Mouse (Mus musculus) bone marrow macrophage, adult 2 months (primary cell): ENCODE measurements around the gene Palm3.

ENCODE experiments used
- CTCF ChIP-seq: IDR thresholded peaks from 2 replicates; pipeline ENCODE4 v1.5.1; 2012; ENCODE audit warnings: low read depth, mild to moderate bottlenecking, low read length, moderate library complexity
- POLR2A ChIP-seq: IDR thresholded peaks from 2 replicates; pipeline ENCODE4 v1.6.1; 2012; ENCODE audit warnings: mild to moderate bottlenecking, low read depth, low read length, borderline replicate concordance

DNA sequence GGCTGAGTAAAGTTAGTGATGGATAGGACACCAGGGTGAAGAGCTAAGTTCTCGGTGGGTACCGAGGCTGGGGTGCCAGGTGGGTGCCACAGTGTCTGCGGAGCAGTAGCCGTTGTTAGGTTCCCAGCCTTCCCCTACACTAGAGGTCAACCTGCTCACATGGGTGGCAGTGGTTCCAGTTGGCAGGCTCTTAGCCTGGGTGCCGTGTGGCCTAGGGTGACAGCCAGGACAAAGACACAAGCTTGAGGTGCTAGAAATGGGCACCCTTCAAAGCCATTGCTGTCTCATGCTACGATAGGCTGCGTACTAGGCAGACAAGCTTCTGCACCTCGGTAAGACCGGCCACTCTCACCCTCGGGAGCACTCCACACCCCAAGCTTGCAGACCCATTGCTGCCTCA, 51.0 kb downstream of the Palm3 start:
- TF ChIP-seq CTCF (no peak), POLR2A (no peak)
